In genomic region chrX:7728215-7728921, GRCm38 (mm10) we compare ENCODE assay signal across 8 mouse cellular contexts. TPM values are rescaled to one million over a fixed set of nuclear protein-coding genes. Genes with fewer than 3 reads are reported as not detected.
A peak's percentile ranks its signal among the peaks of the same experiment; 100 is the strongest.
DNase-seq lines count a peak whose midpoint lies in the region; ATAC-seq and TF ChIP-seq lines count a peak whose summit lies in the region.

Gene Praf2 (plus strand): TSS chrX:7728439.

- H3K4me1 ChIP-seq in erythroblast, embryonic 14.5 days (ENCODE audit: control insufficient read depth), result peaks cover 32% of the 10 kb centered on the region
- 0 out of 2 replicates have a peak, but pooled peaks cover 6% of the 10 kb centered on the region for H3K4me1 ChIP-seq in heart, embryonic 12.5 days (replicated peaks)
- peaks cover 16% of the 10 kb centered on the region for H3K4me1 ChIP-seq in liver, embryonic 12.5 days
- no peaks in the 10 kb centered on the region for H3K4me1 ChIP-seq in stomach, embryonic 15.5 days

- H3K36me3 ChIP-seq in erythroblast, embryonic 14.5 days (ENCODE audit: control insufficient read depth), result peaks cover 46% of the 10 kb centered on the region
- H3K36me3 ChIP-seq in heart, embryonic 12.5 days, result peaks cover 22% of the 10 kb centered on the region
- peaks cover 37% of the 10 kb centered on the region for H3K36me3 ChIP-seq in liver, embryonic 12.5 days
- H3K36me3 ChIP-seq in stomach, embryonic 15.5 days, result no peaks in the 10 kb centered on the region

- H3K4me2 ChIP-seq in heart, embryonic 12.5 days, result peak within 1 kb of the TSS; percentile 66
- H3K4me2 ChIP-seq in liver, embryonic 12.5 days, result peak within 1 kb of the TSS; percentile 72
- peak within 1 kb of the TSS; percentile 53 for H3K4me2 ChIP-seq in stomach, embryonic 15.5 days

- ATAC-seq in heart, embryonic 12.5 days (ENCODE audit: insufficient number of reproducible peaks, low FRiP score), result peak; percentile 92
- ATAC-seq in liver, embryonic 12.5 days, result peak; percentile 91
- peak; percentile 94 for ATAC-seq in stomach, embryonic 15.5 days (ENCODE audit: insufficient read depth, low FRiP score, low read depth)

- H3K27me3 ChIP-seq in erythroblast, embryonic 14.5 days (ENCODE audit: control insufficient read depth), result no peaks in the 10 kb centered on the region; the same call in 1 of the 2 replicates
- no peaks in the 10 kb centered on the region for H3K27me3 ChIP-seq in heart, embryonic 12.5 days (replicated peaks)
- no peaks in the 10 kb centered on the region for H3K27me3 ChIP-seq in liver, embryonic 12.5 days (replicated peaks)
- H3K27me3 ChIP-seq in stomach, embryonic 15.5 days (replicated peaks), result no peaks in the 10 kb centered on the region

- TF ChIP-seq CTCF in brain, embryonic 14.5 days (IDR thresholded peaks at IDR 0.05; ENCODE audit: borderline replicate concordance, extremely low read depth, insufficient read depth, insufficient read length), result no peak

- H3K9ac ChIP-seq in heart, embryonic 12.5 days, result peak within 1 kb of the TSS; percentile 62
- H3K9ac ChIP-seq in liver, embryonic 12.5 days, result peak within 1 kb of the TSS; percentile 55
- H3K9ac ChIP-seq in stomach, embryonic 15.5 days, result no peak within 1 kb of the TSS

- H3K9me3 ChIP-seq in erythroblast, embryonic 14.5 days (ENCODE audit: control insufficient read depth, low read length), result peaks cover 9% of the 10 kb centered on the region
- H3K9me3 ChIP-seq in heart, embryonic 12.5 days (replicated peaks), result no peaks in the 10 kb centered on the region
- no peaks in the 10 kb centered on the region for H3K9me3 ChIP-seq in liver, embryonic 12.5 days (replicated peaks)
- no peaks in the 10 kb centered on the region for H3K9me3 ChIP-seq in stomach, embryonic 15.5 days

- TF ChIP-seq POLR2A in brain, embryonic 14.5 days (IDR thresholded peaks at IDR 0.05; ENCODE audit: borderline replicate concordance, extremely low read depth, insufficient read depth, insufficient read length, poor library complexity, severe bottlenecking), result no peak

- peak within 1 kb of the TSS; percentile 61 for H3K4me3 ChIP-seq in erythroblast, embryonic 14.5 days (replicated peaks)
- H3K4me3 ChIP-seq in heart, embryonic 12.5 days, result peak within 1 kb of the TSS; percentile 57
- peak within 1 kb of the TSS; percentile 53 for H3K4me3 ChIP-seq in liver, embryonic 12.5 days
- peak within 1 kb of the TSS; percentile 49 for H3K4me3 ChIP-seq in stomach, embryonic 15.5 days (replicated peaks)

- peak within 1 kb of the TSS; percentile 30 for H3K27ac ChIP-seq in heart, embryonic 12.5 days (ENCODE audit: poor library complexity, severe bottlenecking)
- H3K27ac ChIP-seq in liver, embryonic 12.5 days, result peak within 1 kb of the TSS; percentile 69
- H3K27ac ChIP-seq in stomach, embryonic 15.5 days, result peak within 1 kb of the TSS; percentile 61

- DNase-seq in CD4-positive helper T cell, adult 2 months (ENCODE audit: low read depth, low spot score), result peak; percentile 85
- peak; percentile 96 for DNase-seq in brain, embryonic 14.5 days (ENCODE audit: low read depth)
- DNase-seq in kidney, postnatal 10 days, result peak; percentile 83
- DNase-seq in natural killer cell, adult 2 months (ENCODE audit: low spot score in 2 of 2), result peak; percentile 73 to 78

- 12% methylated on average over 42 of the region's 42 CpGs for WGBS in heart, embryonic 12.5 days
- 10% methylated on average over 42 of the region's 42 CpGs for WGBS in liver, embryonic 12.5 days (ENCODE audit: insufficient replicate concordance)
- 15% methylated on average over 42 of the region's 42 CpGs for WGBS in stomach, embryonic 15.5 days

RNA-seq across cellular contexts. Expression of gene Praf2, which starts in this region (rescaled TPM):
- polyA plus RNA-seq in brain, embryonic 14.5 days (2012; rRNA removed), result 95.6 and 106 TPM in 2 replicates
- polyA plus RNA-seq in erythroblast, embryonic 14.5 days (2012), result 0.30 and 0.59 TPM in 2 replicates
- 43.5 and 44.3 TPM in 2 replicates for polyA plus RNA-seq in heart, embryonic 12.5 days (2016; fragmentation: Nextera tagmentation; extraction: Ambion mirVana)
- 13.0 and 13.4 TPM in 2 replicates for polyA plus RNA-seq in liver, embryonic 12.5 days (2016; fragmentation: Nextera tagmentation; extraction: Ambion mirVana)
- polyA plus RNA-seq in stomach, embryonic 15.5 days (2015; fragmentation: Nextera tagmentation; extraction: Ambion mirVana), result 58.3 and 60.9 TPM in 2 replicates

Comparison
In these comparisons a context has a peak if more than half of its experiments do, and no peak if none do; other contexts are left out.
1. Peak in every context shown above with its lines: DNase-seq, ATAC-seq, H3K4me3 ChIP-seq and H3K27ac ChIP-seq.